Mouse (Mus musculus) neural tube, embryonic 12.5 days (tissue): ENCODE data around the gene Abhd16b. TPM values are rescaled to one million over a fixed set of nuclear protein-coding genes. Genes with fewer than 3 reads are reported as not detected.

Experiments used
- ATAC-seq: fragments of 200-750 bp; cut with Nextera tagmentation; 2 replicates; pipeline ENCODE4 v1.8.0; 2017; ENCODE audit warnings: low read depth, mild to moderate bottlenecking, moderate TSS enrichment, moderate library complexity; ENCODE audit not compliant: low FRiP score
- H3K27ac ChIP-seq: fragments of 300-500 bp; sonication (generic); 2 replicates; pipeline ENCODE4 v1.5.1; 2016
- H3K27me3 ChIP-seq: fragments of 300-500 bp; sonication (generic); replicated peaks from 2 replicates; pipeline ENCODE4 v1.6.1; 2016; ENCODE audit warnings: mild to moderate bottlenecking
- H3K36me3 ChIP-seq: fragments of 300-500 bp; sonication (generic); 2 replicates; pipeline ENCODE4 v1.6.1; 2016; ENCODE audit warnings: mild to moderate bottlenecking
- H3K4me1 ChIP-seq: fragments of 300-500 bp; sonication (generic); 2 replicates; pipeline ENCODE4 v1.6.1; 2016
- H3K4me2 ChIP-seq: fragments of 300-500 bp; sonication (generic); replicated peaks from 2 replicates; pipeline ENCODE4 v1.6.1; 2016; ENCODE audit warnings: mild to moderate bottlenecking
- H3K4me3 ChIP-seq: fragments of 300-500 bp; sonication (generic); 2 replicates; pipeline ENCODE4 v1.5.1; 2016
- H3K9ac ChIP-seq: fragments of 300-500 bp; sonication (generic); 2 replicates; pipeline ENCODE4 v1.6.1; 2016; ENCODE audit warnings: mild to moderate bottlenecking
- H3K9me3 ChIP-seq: fragments of 300-500 bp; sonication (generic); 2 replicates; pipeline ENCODE4 v1.6.1; 2016; ENCODE audit warnings: mild to moderate bottlenecking
- whole genome bisulfite sequencing: fragments of 180-500 bp; shearing (Covaris S2); methylation state at CpG from one replicate; pipeline ENCODE4 v1.1.7; 2016; 5-methylcytosine and 5-hydroxymethylcytosine counted together
- polyA plus RNA-seq: library from polyadenylated mRNA; unstranded; fragments of >200 nt; fragmentation: Nextera tagmentation; extraction: Ambion mirVana; gene quantifications from 2 replicates; pipeline ENCODE4 v1.2.1, GENCODE M21; 2016

The Abhd16b gene
- polyA plus RNA-seq, 1 experiment from 2014 or later: 0.14 TPM

DNA sequence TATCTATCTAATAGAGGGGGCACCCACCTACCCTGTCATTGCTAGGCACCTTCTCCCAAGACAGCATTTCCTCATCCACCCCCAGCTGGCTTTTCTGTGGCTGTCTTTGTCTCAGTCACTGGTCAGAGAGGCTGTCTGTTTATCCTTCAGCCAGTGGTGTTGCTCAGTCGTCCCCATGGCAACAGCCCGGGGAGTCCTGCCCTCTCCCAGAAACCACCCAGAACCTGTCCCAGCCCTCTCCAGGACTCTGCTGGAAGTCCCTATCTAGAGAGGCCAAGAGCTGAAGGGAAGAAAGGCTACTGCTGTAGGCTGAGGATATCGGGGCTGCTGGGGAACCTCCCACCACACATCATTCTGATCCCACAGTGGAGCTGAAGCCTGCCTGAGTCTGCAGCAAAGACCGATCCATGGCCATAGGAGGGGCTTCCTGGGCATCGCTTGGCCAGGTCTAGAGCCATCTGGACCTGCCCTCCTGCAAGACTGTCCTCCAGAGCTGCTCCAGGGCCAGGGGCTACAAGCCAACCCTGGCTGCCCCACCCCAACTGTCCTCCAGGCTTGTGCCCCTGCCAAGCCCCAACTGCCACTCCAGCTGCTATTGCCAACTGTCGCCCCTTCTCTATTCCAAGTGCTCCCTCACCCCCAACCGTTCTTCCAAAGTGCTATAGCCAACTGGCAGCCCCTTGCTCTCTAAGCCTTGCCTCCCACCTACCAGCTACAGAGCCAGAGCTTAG is 29.8 kb upstream of the Abhd16b start:
- Histone ChIP-seq H3K4me3 (no peak overlapping the region), H3K4me2 (0 out of 2 replicates have a peak overlapping the region, but pooled peaks have one; percentile 18)
- WGBS: 47% methylated on average over 7 of the region's 7 CpGs

DNA sequence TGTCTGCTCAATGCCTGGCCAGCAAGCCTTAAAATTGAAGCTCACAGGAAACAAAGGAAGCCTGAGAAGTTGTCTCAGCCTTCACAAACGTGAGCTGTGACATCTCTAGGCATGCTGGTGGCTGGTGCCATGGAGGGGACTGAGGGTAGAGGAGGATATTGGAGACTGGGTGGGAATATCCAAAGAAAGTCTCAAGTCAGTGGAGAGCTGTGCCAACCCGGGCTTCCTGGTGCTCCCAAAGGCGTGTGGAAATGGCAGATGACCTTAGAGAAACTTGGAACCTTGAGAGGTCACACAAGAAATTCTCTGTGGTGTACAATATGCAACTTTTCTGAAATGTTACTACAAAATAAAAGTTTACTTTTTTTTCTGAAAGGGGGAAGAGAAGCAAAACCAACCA is 27.6 kb upstream of the Abhd16b start:
- no peak overlapping the region for H3K4me3 ChIP-seq
- no peaks in the 10 kb centered on the region for H3K36me3 ChIP-seq
- 60% methylated on average over 3 of the region's 3 CpGs for WGBS
- peaks cover 7% of the 10 kb centered on the region for H3K4me1 ChIP-seq
- H3K9ac ChIP-seq: no peak overlapping the region
- H3K4me2 ChIP-seq: no peak overlapping the region
- no peak overlapping the region for H3K27ac ChIP-seq
- no peak for ATAC-seq
- H3K27me3 ChIP-seq: no peaks in the 10 kb centered on the region
- no peaks in the 10 kb centered on the region for H3K9me3 ChIP-seq

More for the DNA sequence above, 29.8 kb upstream of the Abhd16b start:
- peaks cover 12% of the 10 kb centered on the region for H3K4me1 ChIP-seq
- no peaks in the 10 kb centered on the region for H3K9me3 ChIP-seq
- H3K27me3 ChIP-seq: no peaks in the 10 kb centered on the region
- no peak overlapping the region for H3K9ac ChIP-seq
- H3K36me3 ChIP-seq: no peaks in the 10 kb centered on the region
- no peak overlapping the region for H3K27ac ChIP-seq
- no peak for ATAC-seq

DNA sequence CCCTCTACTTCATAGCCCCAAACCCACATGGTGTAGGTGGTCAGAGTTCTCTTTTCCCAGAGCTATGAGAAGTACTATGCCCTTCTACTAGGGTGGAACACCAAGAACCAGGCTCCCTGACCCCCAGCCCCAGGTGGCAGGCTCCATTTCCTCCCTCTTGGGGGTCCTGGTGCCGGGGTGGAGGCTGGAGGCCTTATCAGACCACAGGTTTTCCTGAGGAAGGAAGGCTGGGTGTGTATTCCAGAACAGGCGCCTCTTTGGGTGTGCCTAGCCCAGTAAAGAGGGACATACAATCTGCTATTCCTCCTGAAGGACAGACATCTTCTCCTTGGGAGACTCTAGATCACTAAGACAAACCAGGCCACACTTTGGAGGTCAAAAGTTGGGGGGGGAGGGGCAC is 22.7 kb upstream of the Abhd16b start:
- no peak overlapping the region for H3K4me2 ChIP-seq
- no peak overlapping the region for H3K27ac ChIP-seq
- no peaks in the 10 kb centered on the region for H3K36me3 ChIP-seq
- H3K4me3 ChIP-seq: no peak overlapping the region
- 70% methylated on average over 2 of the region's 2 CpGs for WGBS
- H3K9ac ChIP-seq: no peak overlapping the region
- ATAC-seq: no peak
- H3K27me3 ChIP-seq: no peaks in the 10 kb centered on the region
- H3K4me1 ChIP-seq: no peaks in the 10 kb centered on the region
- no peaks in the 10 kb centered on the region for H3K9me3 ChIP-seq

DNA sequence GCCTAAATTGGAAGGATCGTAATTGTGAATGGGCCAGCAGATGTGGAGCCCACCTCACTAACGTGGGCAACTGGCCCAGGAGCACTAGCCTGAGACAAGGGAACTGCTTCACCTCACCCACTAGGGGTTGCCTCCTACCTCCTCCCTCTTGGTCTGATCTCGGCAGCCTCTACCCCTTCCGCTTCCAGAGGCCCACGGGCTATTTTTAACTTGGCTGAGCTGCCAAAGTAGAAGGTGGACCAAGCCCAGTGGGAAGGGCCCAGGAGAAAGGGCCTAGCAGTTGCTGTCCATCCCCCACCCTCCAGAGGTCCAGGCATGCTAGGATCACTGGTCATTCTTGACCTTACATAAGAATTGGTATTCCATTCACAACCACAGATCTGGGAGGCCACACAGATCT is 21.8 kb upstream of the Abhd16b start:
- H3K9ac ChIP-seq: no peak overlapping the region
- H3K4me2 ChIP-seq: no peak overlapping the region
- no peak overlapping the region for H3K4me3 ChIP-seq
- 58% methylated on average over 5 of the region's 5 CpGs for WGBS
- no peaks in the 10 kb centered on the region for H3K27me3 ChIP-seq
- no peaks in the 10 kb centered on the region for H3K36me3 ChIP-seq
- no peaks in the 10 kb centered on the region for H3K4me1 ChIP-seq
- H3K9me3 ChIP-seq: no peaks in the 10 kb centered on the region
- no peak for ATAC-seq
- no peak overlapping the region for H3K27ac ChIP-seq

DNA sequence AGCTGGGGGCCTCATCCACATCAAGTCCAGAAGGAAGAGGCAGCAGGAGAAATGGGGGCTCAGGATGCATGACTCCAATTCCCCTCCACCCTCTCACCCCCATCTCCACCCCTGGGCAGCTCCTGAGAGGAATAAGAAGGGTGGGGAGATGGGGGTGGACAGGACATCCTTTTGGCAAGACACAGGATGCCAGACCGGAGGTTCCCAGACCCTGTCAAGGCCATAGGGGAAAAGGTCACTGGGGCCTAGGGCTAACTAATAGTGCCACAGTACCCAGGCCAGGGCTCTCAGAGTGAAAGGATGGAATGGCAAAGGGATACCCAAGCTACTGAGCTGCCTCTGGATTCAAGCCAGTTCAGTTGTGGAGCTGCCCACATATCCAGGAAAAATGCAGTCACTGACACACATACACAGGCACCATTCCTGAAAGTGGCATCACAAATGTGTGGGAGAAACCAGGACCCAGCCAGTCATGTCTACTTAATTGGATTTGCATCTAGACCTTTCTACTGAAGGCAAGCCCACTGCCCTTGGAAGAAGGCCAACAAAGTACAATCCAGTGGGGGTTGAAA is 20.7 kb upstream of the Abhd16b start:
- no peaks in the 10 kb centered on the region for H3K4me1 ChIP-seq
- no peaks in the 10 kb centered on the region for H3K9me3 ChIP-seq
- ATAC-seq: no peak
- H3K27me3 ChIP-seq: no peaks in the 10 kb centered on the region
- H3K27ac ChIP-seq: no peak overlapping the region
- WGBS: 81% methylated on average over 1 of the region's 1 CpGs
- no peak overlapping the region for H3K4me3 ChIP-seq
- no peaks in the 10 kb centered on the region for H3K36me3 ChIP-seq
- H3K9ac ChIP-seq: no peak overlapping the region
- no peak overlapping the region for H3K4me2 ChIP-seq

DNA sequence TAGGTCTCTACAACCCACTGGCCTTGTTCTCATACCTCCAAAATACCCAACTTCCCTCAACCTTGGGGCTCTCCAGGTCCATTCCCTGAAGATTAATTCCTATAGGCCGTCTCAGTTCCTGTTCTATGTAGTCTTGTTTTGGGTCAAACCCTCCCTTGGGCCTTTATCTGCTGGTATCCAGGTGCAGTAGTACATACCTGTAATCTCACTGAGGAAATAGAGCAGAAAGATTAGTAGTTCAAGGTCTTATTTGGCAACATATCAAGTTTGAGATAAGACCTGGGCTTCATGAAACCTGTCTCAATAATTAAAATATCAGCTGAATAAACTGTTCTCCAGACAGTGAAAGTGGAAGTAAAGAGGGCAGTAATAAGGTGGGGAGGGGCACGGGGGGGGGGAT is 9.9 kb upstream of the Abhd16b start:
- Histone ChIP-seq H3K9me3 (no peaks in the 10 kb centered on the region), H3K4me3 (no peak overlapping the region), H3K4me1 (peaks cover 14% of the 10 kb centered on the region), H3K27ac (no peak overlapping the region), H3K4me2 (no peak overlapping the region), H3K9ac (no peak overlapping the region; the same call in 1 of the 2 replicates), H3K36me3 (no peaks in the 10 kb centered on the region), H3K27me3 (no peaks in the 10 kb centered on the region)
- WGBS: 49% methylated on average over 2 of the region's 2 CpGs
- ATAC-seq: no peak

DNA sequence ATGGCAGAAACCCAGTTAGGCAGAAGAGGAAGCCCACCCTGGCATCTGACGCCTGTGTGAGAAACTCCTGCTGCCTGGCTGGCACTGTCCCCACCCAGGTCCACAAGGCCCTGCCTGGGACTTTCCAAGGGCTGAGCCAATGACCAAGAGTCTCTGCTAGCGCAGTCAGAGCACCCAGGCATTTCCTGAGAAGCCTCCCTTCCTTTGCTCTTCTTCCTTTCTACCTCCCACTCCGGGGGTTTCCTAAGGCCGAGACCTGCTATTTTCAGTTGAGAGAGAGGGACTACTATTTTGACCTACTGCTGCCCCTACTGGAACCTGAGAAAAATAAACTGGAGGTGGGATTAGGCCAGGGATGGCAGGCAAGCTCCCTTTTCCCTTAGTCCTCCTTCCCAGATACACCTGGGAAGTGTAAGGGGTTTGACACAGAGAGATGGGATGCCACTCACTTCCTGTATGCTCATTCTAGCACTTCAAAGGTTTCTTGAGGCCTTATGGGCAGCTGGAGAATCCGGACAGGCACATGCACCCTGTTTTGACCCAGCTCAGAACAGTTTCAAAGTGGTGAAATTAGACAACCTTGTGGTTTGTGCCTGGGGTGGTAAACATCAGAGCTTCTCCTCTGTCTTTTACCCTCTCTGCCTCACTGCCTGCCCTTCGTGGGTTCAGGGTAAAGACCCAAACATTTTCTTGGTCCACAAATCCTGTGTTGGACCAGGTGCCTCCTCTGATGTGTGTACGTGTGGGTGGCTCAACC is 9.3 kb upstream of the Abhd16b start:
- 43% methylated on average over 7 of the region's 7 CpGs for WGBS
- peaks cover 14% of the 10 kb centered on the region for H3K4me1 ChIP-seq
- no peaks in the 10 kb centered on the region for H3K9me3 ChIP-seq
- H3K27ac ChIP-seq: no peak overlapping the region
- no peak overlapping the region for H3K4me3 ChIP-seq
- ATAC-seq: no peak
- H3K27me3 ChIP-seq: no peaks in the 10 kb centered on the region
- H3K36me3 ChIP-seq: no peaks in the 10 kb centered on the region
- H3K4me2 ChIP-seq: no peak overlapping the region
- H3K9ac ChIP-seq: no peak overlapping the region; the same call in 1 of the 2 replicates

DNA sequence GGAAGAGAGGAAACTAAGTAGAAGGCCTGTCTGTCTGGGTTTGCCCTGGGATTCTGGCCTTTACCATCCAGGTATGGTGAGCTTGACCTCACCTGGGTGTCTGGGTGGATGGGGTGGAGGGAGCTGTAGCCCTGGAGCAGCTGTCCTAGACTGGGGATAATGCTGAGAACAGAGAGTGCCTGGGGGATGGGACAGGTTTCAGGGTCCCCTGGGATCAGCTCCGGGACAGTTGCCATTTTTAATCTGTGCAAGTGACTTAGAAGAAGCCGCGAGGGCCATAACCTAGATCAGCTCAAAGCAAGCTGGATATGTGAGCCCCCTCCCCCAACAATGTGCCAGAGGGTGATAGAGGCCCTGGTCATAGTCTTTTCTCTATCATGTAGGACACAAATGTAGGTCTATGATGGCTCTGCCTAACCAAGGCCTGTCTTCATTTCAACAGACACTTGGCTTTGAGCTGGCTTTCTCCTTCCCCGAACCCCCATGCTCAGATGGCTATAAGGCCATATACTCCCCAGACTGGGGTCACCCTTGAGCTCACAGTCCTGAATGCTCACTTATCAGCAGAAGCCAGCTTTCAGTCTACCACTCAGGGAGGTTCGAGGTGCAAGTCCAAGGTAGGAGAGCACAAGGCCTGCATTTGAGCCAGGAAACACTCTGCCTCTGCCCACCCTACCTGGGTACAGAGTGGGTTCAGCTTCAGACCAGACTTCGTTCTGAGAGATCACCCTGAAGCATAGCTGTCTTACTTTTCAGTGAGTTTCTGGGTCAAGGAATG is 8.4 kb upstream of the Abhd16b start:
- no peak for ATAC-seq
- no peak overlapping the region for H3K27ac ChIP-seq
- peaks cover 14% of the 10 kb centered on the region for H3K4me1 ChIP-seq
- no peak overlapping the region for H3K9ac ChIP-seq
- H3K9me3 ChIP-seq: no peaks in the 10 kb centered on the region
- no peaks in the 10 kb centered on the region for H3K36me3 ChIP-seq
- WGBS: 79% methylated on average over 6 of the region's 6 CpGs
- no peaks in the 10 kb centered on the region for H3K27me3 ChIP-seq
- H3K4me3 ChIP-seq: no peak overlapping the region
- H3K4me2 ChIP-seq: no peak overlapping the region

DNA sequence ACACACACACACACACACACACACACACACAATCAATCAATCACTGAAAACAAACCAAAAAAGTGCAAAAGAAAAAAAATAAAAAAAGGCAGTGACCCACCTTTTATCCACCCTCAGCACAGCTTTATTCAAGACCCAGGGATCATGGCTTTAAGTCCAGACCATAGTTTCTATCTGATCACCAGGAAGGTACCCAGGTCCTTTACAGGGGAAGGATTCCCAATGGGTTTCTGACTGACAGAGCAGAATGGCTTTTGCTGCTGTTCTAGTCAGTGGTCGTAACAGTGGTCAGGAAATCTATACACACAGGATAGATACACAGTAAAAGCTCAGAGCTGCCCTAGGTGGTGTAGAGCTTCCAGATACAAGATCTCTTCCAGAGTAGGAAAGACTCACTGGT is 7.3 kb upstream of the Abhd16b start:
- no peak overlapping the region for H3K4me3 ChIP-seq

DNA sequence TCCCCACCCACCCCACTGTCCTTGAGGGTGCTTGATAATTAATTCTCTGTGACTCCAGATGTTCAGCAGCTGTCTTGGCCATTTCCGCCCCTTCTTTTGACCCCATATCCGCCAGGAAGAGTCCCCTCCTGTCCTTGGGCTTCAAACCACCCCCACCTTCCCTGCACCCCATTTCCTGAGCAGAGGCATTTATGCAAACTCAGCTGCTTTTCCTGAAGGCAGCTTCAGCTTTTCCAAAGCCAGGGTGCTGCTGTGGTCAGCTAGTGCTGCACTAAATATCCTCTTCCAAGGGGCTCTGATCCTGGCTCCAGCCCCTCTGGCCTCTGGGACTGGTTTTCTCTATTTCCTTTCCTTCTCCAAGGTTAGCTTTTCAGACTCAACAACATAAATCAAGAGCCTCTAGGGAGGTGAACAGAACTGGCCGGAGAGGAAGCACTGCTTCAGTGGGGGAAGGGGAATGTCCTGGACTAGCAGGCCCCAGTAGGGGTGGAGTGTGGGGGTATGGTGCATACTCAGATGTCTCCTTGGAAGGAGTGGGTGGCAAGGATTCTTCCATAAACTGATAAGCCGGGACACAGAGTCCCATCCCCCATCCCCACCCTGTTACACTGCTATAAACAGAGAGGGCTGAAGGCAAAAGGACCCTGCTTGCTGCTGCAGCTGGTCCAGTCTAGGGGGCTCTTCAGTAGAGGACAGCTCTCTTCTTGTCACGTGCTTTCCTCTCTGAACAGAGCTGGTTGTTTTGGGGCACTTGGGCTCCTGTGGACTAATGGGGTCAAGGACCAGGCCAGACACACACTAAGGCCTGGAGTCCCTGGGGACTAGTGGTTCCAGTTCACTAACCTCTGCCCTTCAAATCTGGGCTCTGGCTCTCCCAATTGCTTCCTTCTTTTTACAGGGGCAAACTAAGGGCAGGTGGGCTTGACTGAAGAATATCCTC is 5.4 kb upstream of the Abhd16b start:
- Histone ChIP-seq H3K27me3 (no peaks in the 10 kb centered on the region), H3K27ac (peak overlapping the region; percentile 42; the same call in 1 of the 2 replicates), H3K4me1 (peaks cover 14% of the 10 kb centered on the region), H3K4me3 (no peak overlapping the region), H3K4me2 (peak overlapping the region; percentile 12; the same call in 1 of the 2 replicates), H3K36me3 (no peaks in the 10 kb centered on the region), H3K9me3 (no peaks in the 10 kb centered on the region), H3K9ac (no peak overlapping the region)
- WGBS: 26% methylated on average over 5 of the region's 5 CpGs
- 0 out of 2 replicates have a peak, but pooled peaks have one; percentile 37 for ATAC-seq

More for the DNA sequence above, 7.3 kb upstream of the Abhd16b start:
- no peak for ATAC-seq
- Histone ChIP-seq H3K4me2 (no peak overlapping the region), H3K27me3 (no peaks in the 10 kb centered on the region), H3K4me1 (peaks cover 14% of the 10 kb centered on the region), H3K27ac (no peak overlapping the region), H3K36me3 (no peaks in the 10 kb centered on the region), H3K9me3 (no peaks in the 10 kb centered on the region), H3K9ac (no peak overlapping the region)
- WGBS: 13% methylated on average over 1 of the region's 1 CpGs
